Mouse (Mus musculus) brain, embryonic 14.5 days (tissue): ENCODE data around the gene Erc2.

Source experiments
- CTCF ChIP-seq: fragments of 200-500 bp; IDR thresholded peaks from 2 replicates; pipeline ENCODE4 v1.5.1; 2012; ENCODE audit warnings: inconsistent platforms, mild to moderate bottlenecking, moderate library complexity, borderline replicate concordance; ENCODE audit not compliant: insufficient read depth, insufficient read length; ENCODE audit errors: extremely low read depth
- POLR2A ChIP-seq: fragments of 200-500 bp; IDR thresholded peaks from 2 replicates; pipeline ENCODE4 v1.6.1; 2012; ENCODE audit warnings: mild to moderate bottlenecking, inconsistent platforms, borderline replicate concordance; ENCODE audit not compliant: poor library complexity, insufficient read depth, insufficient read length, severe bottlenecking; ENCODE audit errors: extremely low read depth

- no peak for TF ChIP-seq CTCF
- TF ChIP-seq POLR2A: no peak
These were observed 204.6 kb downstream of the Erc2 start for GRCm38 (mm10) chr14:27826829-27827228.
